Mouse (Mus musculus) urinary bladder, postnatal 25 days (tissue): ENCODE data around the gene Lpcat2.

Experiments used
- DNase-seq: peaks from one replicate; pipeline ENCODE4 v3.0.0; 2022; ENCODE audit warnings: low spot score

Lpcat2 gene

DNA sequence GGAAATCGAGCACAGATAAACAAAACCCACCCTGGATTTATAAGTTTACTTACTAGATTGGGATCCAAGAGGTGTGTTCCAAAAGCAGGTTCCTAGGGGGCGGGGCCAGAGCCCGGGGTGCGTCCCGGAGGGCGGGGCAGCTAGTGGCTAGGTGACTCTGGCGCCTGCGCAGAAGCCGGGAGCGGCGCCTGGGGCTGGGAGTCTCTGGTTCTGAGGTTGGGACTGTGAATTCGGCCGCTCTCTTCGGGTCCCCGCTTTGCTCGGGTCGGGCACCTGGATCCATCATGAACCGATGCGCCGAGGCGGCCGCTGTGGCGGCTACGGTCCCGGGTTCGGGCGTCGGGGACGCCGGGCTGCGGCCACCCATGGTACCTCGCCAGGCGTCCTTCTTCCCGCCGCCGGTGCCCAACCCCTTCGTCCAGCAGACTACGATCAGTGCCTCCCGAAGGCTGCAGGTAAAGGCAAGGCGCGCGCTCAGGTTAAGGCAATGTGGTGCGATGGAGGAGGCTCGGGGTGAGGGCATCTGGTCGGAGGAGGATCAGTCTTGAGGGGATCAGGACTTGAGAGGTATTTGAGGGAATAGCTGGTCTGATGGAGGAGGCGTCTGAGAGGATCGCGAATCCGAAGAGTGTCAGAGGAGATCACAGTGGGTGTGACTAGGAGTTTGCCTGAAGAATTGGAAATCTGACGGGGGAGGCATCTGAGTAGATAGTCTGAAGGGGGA is at the start of gene Lpcat2:
Gene Lpcat2 (plus strand): TSS at position 169 of the 724 bp plus-strand sequence.
- peak; percentile 89 for DNase-seq

DNA sequence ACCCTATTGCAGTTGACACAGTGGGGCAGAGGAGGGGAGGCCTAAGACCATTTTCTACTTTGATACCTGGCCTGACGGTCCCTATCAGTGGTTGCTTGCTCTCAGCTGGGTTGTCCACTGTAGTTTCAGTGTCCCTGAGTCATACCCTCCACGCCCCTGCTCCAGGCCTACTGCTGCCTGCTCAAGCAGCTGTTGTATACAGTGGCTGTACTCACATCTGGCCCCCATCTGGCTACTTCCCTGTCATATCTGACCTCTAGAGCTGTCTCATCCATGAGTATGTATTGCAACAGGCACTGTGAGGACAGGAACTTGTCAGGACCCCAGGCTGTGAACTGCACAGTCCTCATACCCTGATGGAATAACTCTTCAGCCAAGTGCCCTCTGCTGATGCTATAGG is 42.4 kb upstream of the Lpcat2 start:
- no peak for DNase-seq

DNA sequence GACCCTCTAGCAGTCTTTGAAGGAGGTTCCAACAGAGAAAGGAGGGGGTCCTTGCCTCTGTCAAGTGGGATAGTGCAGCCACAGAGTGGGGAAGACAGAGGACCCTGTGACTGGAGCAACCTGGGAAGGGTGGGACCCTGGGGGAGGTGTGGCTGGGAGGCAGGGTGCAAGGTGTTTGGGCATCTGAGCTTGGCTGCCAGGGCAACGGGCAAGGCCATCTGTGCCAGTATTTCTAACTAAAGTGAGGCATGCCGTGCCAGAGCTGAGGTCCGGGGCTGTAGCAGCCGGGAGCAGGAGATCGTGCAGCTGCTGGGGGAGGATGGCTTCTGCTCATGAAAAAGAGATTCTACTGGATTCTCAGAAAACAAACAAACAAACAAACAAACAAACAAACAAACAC is 39.5 kb upstream of the Lpcat2 start:
- no peak for DNase-seq

DNA sequence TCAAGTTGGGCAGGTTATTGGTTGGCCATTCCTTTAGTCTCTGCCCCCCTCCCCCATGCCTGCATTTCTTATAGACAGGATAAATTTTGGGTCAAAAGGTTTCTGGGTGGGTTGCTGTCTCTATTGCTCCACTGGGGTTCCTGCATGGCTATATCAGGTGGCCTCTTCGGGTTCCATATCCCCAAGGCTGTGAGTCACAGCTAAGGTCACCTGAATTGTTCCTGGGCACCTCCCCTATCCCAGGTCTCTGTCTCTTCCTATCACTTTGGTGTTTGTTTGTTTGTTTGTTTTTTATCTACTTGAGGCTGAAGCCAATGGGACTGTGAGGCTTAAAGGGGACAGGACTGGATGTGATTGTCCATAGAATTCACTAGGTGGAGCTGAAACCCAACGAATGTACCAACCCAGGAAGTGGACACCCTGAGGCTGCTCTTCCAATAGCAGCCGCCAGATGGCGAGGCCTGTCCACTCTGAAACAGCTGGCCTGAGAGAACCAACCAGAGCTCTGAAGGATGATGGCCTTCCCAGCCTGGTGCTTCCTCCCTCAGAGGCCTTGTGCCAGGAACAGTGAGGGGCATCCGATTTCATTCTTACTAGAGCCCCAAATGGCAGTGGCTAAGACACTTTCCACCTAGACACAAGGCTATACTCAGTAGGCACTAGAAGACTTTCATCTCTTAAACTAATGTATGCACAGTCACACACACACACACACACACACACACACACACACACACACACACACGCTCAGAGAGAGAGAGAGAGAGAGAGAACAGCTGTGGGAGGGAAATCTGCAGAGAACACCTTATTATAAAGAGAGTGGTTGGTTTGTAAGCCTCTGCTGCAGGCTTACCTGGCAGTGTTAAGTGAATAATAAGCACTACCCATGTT is 37.0 kb upstream of the Lpcat2 start:
- peak; percentile 89 for DNase-seq

DNA sequence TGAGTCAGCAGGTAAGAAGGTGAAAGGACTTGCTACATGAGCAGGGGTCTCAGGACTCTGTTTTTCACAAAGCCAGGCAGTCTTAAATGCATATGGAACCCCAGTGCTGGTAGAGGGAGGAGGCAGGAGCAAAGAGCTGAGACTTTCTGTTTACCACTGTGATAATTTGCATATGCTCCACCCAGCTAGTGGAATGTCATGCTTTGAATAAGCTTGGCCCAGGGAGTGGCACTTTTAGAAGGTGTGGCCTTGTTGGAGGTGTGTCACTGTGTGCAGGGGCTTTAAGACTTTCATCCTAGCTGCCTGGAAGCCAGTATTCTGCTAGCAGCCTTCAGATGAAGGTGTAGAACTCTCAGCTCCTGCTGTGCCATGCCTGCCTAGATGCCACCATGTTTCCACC is 34.0 kb upstream of the Lpcat2 start:
- no peak for DNase-seq

DNA sequence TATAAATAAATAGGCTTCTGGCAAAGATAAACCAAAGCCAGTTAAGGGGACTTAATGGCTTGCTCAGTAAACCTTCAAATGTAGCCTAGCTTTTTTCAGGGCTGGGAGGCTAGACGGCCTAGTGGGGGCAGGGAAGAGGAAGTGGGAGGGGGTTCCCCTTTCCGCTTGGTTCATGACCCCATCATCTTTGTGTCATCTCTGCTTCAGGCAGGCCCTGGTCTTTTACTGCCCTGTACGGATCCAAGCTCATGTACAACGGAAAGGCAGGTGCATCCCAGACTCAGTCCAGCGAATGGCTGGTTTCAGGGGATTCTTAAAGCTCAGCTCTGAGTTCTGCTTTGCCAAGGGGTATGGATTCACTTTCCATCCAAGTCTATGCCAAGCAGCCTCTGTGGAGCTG is 32.8 kb upstream of the Lpcat2 start:
- DNase-seq: no peak

DNA sequence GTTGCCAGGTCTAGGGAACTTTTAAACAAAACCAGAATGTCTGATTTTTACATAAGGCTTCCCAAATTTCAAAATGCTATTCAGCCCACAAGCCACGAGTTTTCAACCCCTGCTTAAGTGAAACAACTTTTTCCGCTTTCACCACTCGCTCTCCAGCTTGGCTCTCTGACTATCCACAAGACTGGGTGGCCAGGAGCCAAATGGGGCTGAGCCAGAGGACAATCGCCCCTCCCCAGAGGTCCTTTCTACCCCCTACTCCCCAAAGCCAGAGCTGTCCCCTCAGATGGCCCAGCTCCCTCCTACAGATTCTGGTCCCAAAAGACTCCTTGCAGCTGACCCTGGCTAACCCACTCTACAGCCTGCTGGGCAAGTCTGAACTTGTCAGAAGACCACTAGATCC is 29.1 kb upstream of the Lpcat2 start:
- DNase-seq: no peak

DNA sequence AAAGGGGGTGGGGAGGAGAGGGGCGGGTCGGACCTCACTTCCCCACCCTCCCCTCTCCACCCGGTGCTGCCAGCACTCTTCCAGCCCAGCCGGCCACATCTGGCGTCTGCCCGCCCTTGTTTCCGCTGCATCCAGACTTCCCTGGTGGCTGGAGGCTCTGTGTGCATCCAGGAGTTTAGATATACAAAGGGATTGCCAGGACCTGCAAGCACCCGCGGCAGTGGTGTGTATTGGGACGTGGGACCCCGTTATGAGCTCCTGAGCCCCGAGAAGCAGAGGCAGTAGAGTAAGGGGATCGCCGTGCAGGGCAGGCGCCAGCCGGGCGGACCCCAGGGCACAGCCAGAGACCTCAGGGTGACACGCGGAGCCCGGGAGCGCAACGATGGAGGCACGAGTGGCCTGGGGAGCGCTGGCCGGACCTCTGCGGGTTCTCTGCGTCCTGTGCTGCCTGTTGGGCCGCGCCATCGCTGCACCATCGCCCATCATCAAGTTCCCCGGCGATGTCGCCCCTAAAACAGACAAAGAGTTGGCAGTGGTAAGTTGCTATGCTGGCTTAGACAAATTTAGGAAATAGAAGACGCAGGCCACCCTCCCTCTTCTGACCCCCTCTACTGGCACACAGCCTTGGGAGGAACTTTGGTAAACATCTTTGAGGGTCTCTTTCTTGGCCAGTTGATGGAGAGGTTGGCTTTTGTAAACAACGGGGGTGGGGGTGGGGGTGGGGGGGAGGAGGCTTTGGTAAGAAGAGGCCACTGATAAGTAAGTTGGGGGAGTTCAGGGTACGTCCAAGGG is 27.7 kb upstream of the Lpcat2 start, which contains the start of gene Mmp2:
Gene Mmp2 (plus strand): TSS at position 49 of the 792 bp plus-strand sequence.
- no peak for DNase-seq

DNA sequence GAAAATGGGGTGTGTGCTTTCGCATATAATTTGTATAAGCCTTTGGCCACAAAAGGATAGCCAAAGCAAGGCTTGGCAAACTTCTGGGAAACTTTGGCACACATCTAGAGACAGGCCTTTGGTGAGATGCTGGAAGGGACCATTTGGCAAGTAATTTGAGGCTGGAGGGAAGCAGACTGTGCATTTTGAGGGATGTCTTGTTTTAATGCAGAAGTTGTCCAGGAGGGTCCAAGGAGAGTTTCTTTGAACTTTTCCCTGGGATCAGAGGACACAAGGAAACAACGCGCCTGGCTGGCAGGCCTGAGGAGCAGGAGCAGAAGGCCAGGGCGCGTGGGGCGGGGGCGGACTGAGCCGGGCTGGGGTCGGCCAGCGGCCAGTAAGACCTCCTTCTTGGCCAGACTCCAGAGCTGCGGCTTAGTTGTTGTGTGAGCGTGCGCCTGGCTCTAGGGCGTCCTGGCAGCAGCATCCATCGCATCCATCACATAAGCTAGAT is 26.8 kb upstream of the Lpcat2 start:
- DNase-seq: peak; percentile 32

DNA sequence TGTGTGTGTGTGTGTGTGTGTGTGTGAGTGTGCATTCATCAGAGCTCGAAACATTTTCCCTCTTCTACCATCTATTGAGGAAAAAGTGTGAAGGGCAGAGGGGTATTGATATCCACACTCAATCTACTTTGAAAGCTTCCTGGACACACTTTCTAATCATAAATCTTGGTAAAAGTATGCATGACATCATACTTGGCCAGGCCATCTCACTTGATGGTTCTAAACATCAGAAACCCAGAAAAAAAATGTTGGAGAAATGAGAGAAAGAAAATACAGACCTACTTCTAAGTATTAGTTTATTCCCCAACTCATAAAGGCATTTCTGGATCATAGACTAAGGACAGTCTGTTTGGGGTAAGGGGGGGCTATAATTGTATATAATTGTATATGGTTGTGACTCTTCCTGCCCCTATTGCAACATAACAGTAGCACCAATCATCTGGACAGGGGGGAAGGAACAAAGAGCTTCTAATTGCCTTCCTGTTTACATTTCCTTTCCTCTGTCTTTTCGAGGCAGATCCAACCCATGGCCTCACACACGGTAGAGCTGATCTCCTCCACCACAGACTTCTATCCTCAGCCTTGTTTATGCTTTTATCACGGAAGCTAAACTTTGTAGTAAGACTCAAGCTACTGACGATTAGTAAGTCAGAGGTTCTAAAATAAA is 20.9 kb upstream of the Lpcat2 start:
- DNase-seq: no peak

DNA sequence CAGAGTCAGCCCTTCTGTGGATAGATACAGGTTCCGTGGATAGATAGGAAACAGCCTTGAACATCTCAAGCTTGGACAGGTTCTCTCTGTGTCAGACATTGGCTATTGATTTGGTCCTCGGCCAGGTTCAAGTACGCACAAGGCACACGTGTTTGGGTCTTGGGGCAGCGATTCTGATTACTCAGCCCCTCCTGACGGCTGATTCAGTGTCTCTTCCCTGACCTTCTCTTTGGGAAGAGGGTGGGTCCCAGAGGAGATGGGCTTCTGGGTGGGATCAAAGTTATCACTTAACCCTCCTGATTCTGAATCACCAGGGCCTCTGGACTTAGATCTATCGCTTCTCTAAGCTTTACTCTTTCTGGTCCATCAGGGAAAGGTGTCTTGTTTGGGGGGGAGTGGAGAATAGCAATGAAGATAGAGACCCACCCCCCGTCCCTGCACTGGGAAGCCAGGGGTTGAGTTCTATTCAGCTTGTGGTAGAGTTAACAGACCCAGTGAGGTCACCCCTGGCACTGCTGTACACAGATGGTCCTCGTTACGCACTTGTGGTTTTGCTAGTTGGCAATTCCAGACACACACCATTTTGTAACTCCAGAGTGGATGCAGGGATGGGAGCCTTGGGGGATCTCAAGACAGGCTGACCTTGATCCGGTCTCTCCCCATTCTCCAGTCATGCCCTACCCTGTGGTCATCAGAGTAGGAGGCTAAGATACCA is 20.2 kb upstream of the Lpcat2 start:
- DNase-seq: no peak

DNA sequence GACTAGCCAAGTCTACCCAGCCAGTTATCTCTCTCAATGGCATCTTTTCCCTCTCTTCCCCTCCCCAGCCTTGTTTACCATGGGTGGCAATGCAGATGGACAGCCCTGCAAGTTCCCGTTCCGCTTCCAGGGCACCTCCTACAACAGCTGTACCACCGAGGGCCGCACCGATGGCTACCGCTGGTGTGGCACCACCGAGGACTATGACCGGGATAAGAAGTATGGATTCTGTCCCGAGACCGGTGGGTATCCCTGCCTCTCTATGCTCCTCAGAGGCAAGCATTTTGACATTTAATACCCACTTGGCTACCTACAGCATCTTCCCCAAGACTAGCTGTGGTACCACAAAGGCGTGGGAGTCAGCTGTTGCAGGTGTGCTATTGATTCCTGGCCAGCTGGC is 19.2 kb upstream of the Lpcat2 start:
- DNase-seq: no peak

DNA sequence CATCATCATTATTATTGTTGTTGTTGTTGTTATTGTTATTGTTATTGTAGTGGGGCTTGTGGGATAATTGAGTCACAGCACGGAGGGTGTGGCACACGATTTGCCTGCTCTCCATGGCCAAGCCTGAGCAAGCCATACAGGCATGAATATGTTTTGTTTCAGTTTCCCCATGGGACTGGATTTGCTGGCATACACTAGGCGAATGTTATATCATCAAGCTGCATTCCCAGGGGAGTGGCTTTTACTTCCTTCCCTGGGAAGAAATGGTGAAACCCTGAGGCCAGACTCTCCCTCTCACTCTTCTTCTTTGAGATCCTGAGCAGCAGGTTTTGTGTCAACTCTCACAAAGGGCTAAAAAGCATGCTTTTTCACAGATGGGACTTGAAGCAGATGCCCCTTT is 16.5 kb upstream of the Lpcat2 start:
- no peak for DNase-seq

DNA sequence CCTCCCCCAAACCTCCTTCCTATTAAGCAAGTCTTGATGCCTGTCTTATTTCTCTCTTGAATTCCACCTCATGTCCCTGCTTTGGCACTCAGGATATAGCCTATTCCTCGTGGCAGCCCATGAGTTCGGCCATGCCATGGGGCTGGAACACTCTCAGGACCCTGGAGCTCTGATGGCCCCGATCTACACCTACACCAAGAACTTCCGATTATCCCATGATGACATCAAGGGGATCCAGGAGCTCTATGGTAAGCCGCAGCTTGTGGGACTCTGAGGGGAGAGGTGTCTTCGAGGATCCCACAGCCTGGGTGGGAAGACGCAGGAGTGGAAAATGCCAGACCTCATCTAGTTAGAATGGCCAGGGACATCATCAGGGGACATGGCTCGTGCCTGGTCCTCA is 16.0 kb upstream of the Lpcat2 start:
- no peak for DNase-seq

DNA sequence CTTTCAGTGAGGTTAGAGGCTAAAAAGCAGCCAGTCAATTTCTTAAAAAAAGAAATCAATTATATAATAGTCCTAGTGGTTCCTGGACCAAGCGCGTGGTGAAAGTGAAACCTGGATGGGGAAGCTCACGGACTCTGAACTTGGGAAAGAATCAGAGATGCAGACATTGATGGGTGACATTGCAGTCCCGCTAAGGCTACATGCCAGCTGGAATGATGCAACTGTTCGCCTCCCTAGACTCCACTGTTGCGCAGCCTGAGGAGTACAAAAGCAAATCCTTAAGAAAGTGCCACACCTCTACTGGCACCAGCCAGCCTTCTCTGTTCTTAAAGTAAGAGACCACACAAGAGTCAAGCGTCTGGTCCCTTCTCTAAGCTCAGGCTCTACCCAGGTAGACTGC is 15.3 kb upstream of the Lpcat2 start:
- DNase-seq: no peak

DNA sequence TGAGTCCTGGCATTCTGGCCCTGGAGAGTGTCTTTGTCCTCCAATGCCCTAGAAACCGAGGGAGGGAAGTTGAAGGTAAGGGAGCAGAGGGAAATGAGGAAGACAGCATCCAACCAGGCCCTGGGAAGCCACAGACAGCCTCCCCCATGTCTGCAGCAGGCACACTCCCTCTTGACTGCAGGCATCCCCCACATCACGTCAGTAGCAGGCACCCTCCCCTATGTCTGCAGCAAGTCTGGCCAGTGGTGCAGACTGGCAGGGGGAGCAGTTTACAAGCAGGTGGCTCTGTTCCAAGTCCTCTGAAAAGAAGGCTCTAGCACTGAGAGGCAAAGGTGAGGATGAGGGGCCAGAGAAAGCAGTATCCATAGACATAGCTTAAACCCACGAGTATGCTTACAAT is 8.5 kb upstream of the Lpcat2 start:
- DNase-seq: no peak

DNA sequence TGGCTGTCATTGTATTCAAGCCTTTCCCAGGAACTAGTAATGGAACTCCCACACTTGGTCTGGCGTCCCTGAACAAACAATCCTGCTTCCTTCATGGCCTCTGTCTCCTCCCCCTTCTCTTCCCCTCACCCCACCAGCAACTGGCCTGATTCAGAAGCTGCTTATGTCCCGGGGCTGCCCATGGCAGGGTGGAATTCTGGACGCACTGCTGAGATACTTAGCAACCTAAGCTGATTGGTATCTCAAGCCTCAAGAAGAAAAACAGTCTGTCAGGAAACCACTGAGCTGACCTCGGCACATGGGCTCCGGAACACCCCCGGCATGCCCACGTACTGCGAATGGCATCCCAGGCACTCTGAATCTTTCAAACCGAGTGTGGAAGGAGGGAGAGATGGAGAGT is 7.8 kb upstream of the Lpcat2 start:
- DNase-seq: no peak

DNA sequence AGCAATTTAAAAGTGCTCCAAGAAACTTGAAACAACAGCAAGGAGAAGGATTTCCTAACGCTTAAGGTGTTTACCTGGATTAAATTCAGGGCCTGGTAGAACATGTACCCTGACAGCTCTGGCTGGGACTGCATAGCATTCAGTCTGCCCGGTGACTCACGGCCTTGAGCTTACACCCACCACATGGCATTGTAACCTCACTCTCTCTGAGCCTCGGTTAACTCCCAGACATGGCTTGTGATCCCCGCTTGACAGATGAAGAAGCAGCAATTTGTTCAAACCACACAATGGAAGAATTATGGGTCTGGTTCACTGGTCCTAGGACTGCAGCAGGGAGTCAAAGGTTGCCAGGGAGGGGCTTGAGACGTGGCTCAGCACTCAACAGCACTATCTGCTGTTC is 5.9 kb upstream of the Lpcat2 start:
- no peak for DNase-seq

DNA sequence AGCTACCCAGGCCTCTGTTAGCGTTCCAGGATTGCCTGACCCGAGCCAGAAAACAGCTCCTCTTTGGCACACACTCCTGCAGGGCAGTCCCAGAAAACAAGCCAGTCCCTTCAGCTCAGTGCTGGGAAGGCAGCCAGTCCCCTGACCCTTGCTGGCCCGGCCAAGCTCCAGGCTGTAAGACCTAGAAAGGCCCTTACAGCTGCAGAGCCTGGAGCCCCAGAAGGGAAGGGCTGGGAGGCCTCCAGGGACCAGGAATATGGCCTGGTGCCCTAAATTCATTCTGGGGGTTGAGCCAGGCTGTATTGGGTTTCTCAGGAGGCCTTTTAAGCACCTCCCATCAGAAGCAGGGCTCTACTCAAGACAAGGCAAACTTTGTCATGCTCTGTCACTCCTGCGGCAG is 4.9 kb upstream of the Lpcat2 start:
- DNase-seq: peak; percentile 65

DNA sequence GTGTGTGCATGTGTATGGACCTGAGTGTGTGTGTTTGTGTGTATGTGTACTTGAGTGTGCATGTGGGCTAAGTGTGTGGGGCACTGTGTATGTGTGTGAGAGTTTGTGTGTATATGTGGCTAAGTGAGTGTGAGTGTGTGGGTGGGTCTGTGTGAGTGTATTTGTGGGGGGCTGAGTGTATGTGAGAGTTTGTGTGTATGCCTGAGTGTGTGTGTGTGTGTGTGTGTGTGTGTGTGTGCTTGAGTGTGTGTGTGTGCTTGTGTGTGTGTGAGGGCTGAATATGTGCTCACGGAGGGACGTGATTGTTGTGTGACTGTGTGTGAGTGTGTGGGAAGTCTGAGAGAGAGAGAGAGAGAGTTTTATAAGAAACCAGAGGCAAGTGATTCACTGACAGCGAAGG is 3.8 kb upstream of the Lpcat2 start:
- DNase-seq: no peak
